Mouse (Mus musculus) lung, adult 2 months (tissue): ENCODE data around the gene Smg9.

Source experiments
- CTCF ChIP-seq: fragments of 200-500 bp; IDR thresholded peaks from 2 replicates; pipeline ENCODE4 v1.5.1; 2011; ENCODE audit warnings: mild to moderate bottlenecking, low read length, control low read depth; ENCODE audit not compliant: insufficient read depth
- POLR2A ChIP-seq: fragments of 200-500 bp; IDR thresholded peaks from 2 replicates; pipeline ENCODE4 v1.6.1; 2011; ENCODE audit warnings: low read depth, mild to moderate bottlenecking, control low read depth, low read length, borderline replicate concordance; ENCODE audit errors: extremely low read depth

- TF ChIP-seq POLR2A (no peak), CTCF (no peak)
These were observed 49.5 kb downstream of the Smg9 start for GRCm38 (mm10) chr7:24448782-24449517.
